Mouse (Mus musculus): Measurements from ENCODE around the gene Foxs1.

Foxs1 gene

DNA sequence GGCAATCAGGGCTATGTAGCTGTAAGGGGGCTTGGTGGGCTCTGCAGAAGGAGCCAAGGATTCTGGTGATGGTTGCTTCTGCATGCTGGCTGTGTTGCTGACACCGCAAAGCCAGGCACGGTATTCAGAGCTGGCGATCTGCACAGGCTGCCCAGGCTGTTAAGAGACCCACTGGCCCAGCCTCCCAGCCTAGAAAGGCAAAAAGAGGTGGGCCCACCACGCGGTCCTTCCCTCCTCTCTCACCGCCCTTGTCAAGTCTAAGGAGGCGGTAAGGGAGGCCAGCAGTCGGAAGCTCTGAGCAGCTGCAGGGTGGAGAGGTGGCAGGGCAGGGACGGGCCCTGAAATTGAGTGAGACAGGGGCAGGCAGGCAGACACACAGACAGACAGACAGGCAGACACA lies at the start of gene Foxs1:
Gene Foxs1 (minus strand): TSS at position 161 of the 400 bp plus-strand sequence.
- DNase-seq: peak in 1 of 2 experiments; percentile 23

DNA sequence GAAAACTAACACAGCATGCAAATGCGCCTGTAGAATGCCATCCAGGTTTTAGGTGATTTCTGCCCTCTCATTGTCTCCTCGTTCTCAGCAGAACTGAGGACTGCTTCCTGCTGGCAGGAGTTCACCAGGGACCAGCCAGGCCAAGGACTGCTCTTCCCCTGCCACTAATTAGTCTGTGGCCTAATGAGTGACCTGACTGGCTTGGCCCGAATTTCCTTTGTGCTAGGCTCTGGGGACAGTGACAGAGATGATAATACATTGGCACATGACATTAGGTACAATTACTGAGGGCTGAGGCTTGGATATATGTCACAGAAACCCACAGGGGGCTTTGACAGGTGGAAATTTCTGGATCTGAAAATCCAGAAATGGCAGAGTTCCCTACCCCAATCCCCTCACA lies 44.0 kb upstream of the Foxs1 start:
- DNase-seq: no peak

DNA sequence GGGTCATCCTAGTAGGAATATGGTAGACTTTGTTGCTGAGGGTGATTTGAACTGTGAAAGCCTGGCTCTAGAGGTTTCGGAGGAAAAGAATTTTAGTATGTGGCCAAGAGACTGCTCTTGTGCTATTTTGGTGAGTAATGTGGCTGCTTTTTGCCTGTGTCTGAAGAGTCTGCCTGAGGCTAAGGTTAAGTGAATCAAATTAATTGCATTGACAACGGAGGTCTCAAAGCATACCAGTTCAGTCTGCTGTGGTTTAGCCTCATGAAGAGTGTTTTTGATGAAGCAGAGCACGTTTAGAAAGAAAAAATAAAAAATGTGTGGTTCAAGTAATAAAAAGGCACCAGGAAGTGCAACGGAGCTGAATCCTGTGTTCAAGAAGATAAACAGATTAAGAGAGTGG lies 32.5 kb upstream of the Foxs1 start:
- DNase-seq: no peak

DNA sequence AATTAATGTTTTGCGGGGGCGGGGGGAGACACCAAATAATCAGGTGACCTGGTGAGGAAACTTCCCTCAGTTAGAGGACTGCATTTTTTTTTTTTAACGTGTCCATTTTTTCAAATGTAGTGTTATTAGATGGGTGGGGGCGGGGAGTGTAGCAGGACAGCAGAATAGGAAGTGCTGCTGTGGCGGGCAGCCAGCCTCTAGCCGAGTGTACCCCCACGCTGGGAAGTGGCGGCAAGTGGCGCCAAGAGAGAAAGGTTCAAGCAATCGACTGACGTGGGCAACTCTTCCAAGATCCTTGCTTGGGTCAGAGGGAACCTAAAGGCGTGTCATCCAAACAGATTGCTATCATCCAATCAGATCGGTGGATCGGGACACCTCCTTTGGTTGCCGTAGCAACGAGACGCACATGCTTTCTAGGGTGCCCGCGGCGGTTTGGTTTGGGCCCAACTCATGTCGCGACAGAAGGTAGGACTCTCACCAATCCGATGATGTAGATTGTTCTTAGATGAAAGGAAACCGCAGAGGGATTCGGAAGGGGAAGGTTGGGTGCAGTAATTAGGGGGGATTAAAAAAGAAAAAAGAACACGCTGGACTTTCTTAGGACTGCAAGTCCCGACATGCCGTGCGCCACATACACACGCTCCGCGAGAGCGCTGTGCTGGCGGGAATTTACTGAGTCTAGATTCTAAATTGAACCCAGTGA lies 29.2 kb upstream of the Foxs1 start, which contains the start of gene Ttll9:
Gene Ttll9 (plus strand): TSS at position 395 of the 703 bp plus-strand sequence.
- DNase-seq: peak; percentile 16 to 33

DNA sequence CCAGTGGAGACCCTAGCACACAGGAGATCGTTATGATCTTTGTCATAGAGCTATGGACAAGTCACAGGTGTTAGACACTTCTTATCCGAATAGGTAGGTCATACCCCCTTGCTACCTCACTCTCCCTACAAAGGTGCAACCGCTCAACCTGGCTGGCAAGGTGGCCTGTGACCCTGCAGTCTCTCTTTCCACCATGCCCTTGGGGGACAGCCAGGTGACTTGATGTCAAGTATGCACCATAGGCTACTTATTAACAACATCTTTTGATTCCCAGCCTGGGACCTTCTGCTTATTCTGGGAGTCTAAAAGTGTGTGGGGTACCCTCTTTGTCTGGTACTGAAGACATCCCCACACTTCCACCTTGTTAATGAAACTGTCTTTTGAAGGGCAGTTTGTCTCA lies 25.1 kb upstream of the Foxs1 start:
- DNase-seq: no peak

DNA sequence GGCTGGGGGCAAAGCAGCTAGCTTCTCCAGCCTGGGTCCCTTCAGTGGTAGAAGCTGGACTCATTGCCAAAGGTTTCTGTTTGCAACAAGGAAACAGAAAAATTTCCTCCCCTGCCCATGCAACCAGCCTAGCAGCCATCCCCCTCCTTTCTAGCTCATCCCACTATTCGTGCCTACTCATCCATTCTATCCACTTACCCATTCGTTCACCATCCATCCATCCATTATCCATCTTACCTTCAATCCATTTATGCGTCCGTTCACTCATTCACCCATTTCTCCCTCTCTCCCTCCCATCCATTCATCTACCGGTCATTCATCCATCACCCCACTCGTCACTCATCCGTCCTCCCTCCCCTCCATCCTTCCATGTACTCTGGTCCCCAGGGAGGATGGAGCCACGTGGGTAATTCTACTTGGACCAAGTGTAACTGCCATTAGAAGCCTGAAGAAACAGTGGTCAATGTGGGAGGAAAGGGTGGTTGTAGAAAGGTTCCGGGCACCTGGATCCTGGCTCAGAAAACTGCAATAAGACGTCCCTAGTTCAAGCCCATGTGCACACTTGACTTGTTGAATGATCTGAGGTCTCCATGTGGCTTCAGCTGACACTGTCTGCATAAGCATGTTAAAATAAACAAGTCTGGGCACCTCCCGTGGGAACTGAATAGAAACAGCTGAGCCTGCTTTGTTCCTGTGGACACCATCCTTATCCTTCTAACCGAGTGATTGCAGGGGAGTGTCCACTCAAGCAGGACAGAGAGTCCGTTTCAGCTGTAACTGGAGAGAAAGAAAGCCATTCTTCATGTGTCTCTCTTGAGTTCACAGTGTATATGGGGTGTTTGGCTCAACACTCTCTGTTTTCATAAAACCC lies 19.1 kb upstream of the Foxs1 start:
- no peak for DNase-seq

DNA sequence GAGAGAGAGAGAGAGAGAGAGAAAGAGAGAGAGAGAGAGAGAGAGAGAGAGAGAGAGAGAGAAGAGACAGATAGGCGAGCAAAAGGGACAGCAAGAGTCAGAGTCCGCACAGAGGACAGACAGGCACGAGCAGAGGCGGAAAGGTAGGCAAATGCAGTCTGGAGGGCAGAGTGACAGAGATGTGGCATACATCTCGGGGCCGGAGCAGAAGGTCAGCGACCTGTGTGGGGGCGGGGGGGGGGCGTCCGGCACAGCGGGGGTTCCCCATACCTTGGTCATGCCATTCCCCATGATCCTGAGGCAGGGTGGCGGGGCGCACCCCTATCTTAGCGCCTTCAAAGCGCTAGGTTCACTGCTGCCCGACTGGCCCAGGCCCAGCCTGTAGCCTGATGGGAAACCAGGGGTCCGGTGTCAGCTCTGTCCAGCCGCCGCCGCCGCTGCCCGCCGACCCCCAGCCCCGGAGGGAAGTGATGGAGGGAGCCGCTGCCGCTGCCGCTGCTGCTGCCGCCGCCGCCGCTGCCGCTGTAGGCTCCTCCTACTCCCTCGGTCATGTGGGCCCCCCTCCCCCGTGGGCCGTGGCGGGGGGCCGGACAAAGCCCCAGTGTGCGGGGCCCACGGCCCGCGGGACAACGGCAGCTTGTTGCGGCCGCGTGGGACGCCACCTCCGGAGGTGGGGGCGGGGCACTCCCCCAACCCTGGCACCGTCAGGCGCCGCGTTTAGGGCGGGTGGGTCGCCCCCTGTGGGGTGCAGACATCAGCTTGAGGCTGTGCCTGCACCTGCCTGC lies 18.2 kb upstream of the Foxs1 start, which contains the start of gene Dusp15:
Gene Dusp15 (minus strand): TSS at position 634 of the 785 bp plus-strand sequence.
- DNase-seq: no peak

DNA sequence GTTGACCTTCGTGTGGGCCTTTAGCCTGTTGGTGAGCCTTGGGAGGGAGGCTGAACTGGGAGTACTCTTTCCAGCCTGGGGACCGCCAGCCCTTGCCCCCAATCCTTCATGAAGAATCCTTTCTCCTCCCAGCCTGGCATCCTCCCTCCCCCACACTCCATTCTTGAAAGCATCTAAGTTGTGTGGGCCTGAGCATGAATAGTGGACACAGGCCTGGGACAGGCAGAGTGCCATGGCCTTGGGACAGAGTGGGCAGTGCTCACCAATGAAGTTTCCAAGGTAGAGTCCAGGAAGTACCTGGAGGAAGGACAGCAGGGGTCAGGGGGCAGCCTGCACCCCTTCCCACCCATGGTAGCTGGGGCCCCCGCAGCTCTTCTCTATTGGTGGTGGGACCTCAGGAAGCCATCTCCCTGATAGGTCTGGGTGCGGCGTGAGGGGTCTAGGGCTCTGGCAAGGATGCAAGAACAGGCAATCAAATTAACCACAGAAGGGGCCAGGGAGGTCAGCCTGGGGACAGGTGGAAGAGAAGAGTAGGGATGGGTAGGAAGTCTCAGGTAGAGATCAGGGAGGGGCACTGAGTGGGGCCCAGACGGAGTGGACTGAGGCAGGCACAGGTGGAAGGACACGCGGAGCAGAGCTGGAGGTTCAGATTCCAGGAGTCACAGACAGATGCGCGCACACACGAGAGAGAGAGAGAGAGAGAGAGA lies 17.5 kb upstream of the Foxs1 start:
- no peak for DNase-seq

DNA sequence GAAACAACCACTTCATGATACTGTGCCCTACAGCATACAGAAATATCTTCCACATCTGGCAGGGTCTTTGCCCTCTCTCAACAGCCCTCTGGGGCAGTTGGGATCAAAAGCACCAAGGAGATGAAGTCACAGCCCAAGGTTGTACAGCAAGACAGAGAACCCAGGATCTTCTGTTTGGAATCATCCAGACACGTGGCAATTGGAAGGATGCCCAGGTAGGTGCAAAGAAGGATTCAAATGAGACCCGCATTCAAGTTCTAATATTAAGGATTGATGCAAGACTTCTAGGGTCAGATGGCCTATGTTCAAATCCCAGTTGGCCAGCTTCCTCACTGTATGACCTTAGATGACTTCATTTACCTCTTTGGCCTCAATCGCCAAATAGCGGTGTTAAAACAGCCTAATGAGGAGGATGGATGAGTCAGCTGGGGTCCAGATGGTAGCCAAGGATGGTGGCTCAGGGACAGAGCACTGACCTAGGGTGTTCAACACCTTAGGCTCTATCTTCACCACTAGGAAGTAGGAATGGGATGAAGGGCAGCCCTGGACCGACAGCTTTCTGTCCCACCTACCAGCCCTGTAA lies 15.5 kb upstream of the Foxs1 start:
- no peak for DNase-seq

DNA sequence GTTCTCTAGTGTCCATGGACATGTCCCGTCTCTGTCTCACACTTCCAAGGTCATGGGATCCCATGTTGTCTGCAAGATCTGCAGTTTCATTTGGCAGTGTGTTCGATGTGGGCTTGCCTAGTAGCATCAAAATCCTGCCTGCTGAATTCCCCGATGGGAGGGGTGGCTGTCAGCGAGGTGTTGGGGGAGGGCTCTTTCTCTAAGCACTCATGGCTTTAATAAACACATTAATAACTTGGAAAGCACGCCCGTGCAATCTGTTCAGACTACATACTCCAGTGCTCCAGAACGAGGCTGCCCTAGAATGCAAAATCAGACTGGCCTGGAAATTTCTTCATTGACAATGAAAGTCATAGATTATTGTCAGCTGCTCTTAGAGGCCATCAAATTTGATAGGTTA lies 14.1 kb upstream of the Foxs1 start:
- DNase-seq: no peak

DNA sequence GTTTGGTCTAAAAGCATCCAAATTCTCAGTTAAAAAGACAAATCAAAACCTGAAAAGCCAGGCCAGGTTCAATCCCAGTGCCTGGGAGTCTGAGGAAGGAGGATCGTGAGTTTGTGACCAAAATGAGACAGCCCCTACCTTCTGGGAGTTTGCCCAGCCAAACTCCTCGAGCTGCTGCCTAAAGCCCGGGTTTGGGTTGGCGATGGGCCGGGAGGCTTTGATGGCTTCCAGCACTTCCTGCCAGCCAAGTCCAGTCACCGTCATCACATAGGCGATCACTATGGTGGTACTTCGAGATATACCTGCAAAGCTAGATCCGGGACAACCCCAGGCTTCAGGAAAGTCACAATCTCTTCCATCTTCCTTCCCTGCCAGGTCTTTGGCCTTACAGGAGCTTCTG lies 11.0 kb upstream of the Foxs1 start:
- DNase-seq: no peak

DNA sequence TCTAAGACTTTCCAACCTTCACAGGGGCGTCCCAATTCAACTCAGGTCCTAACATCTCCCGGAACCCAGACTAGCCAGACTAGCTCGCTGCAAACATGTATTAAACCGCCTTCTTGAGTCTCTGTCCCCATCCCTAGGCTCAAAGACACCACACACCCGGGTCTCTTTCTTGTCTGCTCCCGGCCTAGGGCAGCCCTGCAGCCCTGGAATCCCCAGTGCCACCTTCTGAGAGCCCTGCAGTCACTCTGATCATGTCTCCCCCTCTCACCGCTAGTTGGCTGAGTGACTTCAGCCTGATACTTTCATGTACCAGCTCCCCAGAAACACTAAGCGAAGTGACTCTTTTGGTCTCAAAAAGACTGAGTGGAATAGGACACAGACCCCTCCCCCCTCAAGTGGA lies 10.6 kb upstream of the Foxs1 start:
- no peak for DNase-seq

DNA sequence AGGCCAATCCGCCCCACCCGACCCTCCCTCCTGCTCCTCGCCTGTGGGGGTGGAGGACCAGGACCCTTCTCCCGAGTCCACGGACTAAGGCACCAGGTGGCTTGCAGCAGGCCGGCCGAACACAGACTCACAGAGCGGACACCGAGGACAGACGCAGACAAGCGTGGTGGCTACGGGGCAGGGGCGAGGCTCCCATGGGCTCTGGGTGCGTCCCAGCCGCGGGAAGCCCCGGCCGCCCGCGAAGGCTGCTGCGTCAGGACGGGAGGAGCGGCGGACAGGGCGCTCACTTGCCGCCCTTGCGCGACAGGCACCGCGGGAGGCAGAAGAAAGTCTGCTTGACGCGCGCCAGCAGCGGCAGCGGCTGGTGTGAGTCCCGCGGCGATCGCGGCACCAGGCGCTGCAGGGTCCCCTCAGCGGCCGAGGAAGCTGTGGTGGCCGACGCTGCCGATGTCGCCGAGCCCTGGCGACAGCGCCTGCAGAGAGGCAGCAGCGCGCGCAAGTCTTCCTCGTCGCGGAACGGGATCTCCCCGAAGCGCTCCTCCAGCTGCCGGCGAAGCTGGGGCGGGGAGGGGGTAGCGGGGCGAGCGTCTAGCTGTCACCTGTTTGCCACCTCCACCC lies 10.0 kb upstream of the Foxs1 start:
- DNase-seq: no peak

DNA sequence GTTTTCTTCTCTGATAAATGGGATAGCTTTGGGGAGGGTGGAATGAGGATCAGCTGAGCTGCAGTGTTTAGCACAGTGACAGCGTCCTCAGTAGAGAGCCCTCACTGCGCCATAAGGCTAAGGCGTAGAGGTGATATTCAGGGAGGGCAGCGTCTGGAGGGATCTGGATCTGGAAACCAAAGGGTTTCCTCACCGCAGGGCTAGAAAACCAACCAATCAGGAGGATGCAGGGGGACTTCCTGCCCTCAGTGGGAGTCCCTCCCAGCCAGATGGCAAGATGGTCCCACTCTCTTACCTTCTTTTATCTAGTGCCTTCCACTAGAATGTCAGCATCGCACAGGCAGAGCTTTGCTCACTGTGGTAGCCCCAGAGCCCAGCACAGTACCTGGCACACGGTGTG lies 8.8 kb upstream of the Foxs1 start:
- no peak for DNase-seq

DNA sequence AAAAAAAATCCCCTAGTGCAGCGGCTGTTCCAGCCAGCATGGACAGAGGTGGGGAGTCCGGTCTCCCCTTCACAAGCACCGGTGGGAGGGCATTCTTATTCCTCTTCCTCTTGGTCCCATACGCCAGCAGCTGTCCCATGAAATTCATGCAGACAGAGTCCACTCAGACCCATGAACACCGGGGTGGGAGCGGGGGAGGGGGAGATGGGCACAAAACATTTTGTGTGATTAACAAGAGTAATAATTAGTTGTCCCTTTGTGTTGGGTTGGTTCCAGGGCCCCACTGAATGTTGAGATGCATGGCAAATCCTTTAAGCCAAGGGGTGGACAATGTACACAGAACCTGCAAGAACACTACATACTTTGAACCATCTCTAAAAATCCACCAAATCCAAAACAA lies 8.1 kb upstream of the Foxs1 start:
- no peak for DNase-seq

DNA sequence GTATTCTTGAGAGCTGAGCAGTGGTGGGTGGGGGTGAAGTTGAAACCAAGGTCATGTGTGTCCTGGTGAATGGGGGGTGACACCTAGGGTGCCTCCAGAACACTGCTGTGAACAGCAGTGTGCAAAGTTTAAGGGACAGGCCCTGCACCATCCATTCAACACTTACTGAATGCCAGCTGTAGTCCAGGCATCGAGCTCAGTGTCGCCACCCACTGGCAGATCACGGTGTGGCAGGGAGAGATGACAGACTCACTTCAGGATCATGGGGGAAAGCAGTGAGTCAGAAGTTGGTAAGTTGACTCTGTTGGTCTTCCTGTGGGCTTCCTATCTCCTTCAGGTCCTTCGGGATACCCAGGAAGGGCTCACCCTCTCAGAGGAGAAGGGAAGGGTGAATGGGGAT lies 6.8 kb upstream of the Foxs1 start:
- DNase-seq: peak in 1 of 2 experiments; percentile 47

DNA sequence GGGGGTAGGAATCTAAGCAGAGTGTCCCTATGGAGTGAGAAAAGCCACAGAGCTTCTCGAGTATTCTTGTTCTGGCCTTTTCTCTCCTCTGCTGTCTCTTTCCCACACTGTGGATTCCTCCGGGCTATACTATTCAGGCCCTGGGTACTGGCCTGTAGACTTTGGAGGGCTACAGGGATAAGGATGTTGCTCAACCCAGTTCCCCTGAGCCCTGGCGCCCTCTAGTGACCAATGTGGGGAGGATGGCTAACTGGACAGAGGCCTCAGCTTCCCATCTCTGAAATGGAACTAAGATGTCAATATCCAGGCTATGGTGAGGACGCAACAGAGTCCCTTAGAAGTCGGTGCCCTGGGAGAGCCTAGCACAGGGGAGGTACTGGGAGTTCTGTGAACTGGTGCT lies 606 bp upstream of the Foxs1 start:
- peak in 1 of 2 experiments; percentile 38 for DNase-seq

DNA sequence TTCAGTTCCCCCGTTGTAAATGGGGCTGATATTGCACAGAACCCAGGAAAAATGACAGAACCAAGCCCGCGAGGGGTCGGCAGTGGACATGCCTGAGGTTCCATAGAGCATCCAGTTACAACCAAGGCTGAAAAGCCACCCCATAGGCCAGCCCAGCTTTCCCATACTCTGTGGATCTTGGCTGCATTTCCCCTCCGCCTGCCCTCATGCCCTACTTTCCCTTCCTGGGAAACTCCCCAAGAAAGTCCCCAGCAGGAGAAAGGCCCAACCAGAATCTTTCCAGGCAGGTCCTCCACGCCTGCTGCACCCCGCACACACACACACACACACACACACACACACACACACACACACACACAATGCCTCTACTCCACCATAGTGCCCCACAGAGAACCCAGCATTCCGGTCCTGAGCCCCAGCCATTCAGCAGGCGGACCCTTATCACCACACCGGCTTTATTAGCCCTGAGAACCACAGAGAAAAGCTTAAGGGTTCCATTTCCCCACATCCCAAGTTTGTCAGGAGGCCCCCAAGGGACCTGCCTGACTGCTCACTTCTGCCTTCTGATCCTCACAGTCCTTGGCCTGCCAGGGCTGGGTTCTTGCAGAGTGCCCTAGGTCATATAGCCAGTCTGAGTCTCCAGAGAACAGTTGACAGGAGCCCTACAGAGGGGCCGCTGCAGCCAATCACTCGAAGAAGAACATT lies 1.4 kb downstream of the Foxs1 start:
- DNase-seq: no peak

DNA sequence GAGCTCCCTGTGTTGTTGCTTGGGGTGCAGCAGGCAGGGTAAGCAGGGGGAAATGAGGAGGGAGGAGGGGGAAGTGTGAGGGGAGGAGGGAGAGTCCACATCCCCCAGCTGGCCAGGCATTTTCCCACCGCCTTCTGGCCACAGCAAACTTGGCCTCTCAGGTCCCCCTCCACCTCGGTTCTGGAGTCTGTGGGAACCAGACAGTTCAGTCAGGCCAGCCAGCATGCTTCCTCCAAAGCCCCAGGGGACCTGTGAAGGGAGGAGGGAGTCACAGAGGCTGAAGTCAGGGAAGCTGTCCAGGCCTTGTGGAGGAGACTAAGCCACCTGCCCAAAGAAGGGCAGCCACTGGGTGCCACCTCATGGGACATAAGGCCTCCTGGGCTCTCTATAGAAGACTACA lies 2.7 kb downstream of the Foxs1 start:
- DNase-seq: no peak

DNA sequence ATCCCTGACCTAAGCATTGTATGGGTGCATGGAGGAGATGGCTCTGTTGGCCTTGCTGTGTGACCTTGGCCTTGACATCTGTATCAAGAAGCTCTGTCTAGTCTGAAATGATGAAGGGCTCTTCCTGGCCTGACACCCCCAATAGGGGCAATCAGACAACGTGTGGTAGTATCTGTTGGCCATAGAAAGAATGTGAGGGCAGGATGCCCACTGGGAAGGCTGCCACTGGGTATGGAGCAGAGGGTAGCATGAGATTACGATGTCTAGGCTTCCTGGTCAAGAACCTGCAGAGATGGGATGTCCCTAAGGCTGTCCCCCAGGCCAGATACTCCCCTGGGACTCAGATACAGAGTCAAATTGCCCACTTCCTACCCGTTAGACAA lies 4.0 kb downstream of the Foxs1 start:
- DNase-seq: no peak
